Mouse (Mus musculus): Measurements from ENCODE around the gene Ankrd22. TPM values are rescaled to one million over a fixed set of nuclear protein-coding genes. Genes with fewer than 3 reads are reported as not detected.

Ankrd22 gene
- total and polyA plus RNA-seq, 2 experiments from 2014 or later = not detected

DNA sequence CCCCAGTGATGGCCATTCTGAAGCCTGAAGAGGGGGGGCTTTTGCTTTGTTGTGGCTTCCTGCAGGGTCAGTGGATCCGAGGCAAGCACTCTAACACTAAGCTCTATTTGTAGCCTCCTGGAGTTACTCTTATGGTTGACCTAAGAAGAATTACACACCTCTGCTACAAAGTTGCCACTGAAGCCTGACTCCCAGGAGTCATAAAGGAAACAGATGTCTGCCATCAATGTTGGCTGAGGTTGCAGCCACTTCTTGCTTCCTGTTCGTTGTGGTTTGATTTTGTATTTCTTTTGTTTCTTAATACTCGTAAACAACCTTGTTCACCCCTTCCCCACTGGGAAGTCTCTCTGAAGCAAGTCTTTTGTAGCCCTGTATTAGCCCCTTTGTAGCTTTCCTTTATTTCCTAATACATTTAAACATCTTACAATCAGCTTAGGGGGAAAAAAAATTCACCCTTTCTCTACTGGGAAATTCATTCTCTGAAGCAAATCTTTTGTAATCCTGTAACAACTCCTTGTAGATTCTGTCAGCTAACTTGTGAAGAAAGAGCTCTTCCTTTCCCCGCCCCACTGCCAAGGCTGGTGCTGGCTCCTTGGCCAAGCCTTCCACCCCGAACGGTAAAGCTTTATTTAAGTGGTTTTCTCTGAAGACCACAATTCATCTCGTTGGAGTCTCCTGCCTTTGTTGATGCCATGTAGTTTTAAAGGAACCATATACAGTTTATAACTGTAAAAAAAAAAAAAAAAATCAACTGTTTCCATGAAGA, 2.2 kb upstream of the Ankrd22 start:
- no peaks in the 10 kb centered on the region for H3K9me3 ChIP-seq (ENCODE audit: low read length)
- DNase-seq (no peak), ATAC-seq (no peak)
- no peak overlapping the region for H3K4me2 ChIP-seq (ENCODE audit: low read depth)
- H3K27ac ChIP-seq (ENCODE audit: low read depth, low read length) = no peak overlapping the region
- H3K4me3 ChIP-seq (ENCODE audit: low read depth, low read length) = no peak overlapping the region
- H3K27me3 ChIP-seq (ENCODE audit: insufficient read depth, low read length) = no peaks in the 10 kb centered on the region
- no peaks in the 10 kb centered on the region for H3K36me3 ChIP-seq (ENCODE audit: insufficient read depth)
- TF ChIP-seq CTCF (IDR thresholded peaks at IDR 0.05; ENCODE audit: low read depth) = no peak
- H3K4me1 ChIP-seq (ENCODE audit: insufficient read depth) = no peaks in the 10 kb centered on the region
- 36% methylated on average over 7 of the region's 7 CpGs for WGBS
- no peak overlapping the region for H3K9ac ChIP-seq

DNA sequence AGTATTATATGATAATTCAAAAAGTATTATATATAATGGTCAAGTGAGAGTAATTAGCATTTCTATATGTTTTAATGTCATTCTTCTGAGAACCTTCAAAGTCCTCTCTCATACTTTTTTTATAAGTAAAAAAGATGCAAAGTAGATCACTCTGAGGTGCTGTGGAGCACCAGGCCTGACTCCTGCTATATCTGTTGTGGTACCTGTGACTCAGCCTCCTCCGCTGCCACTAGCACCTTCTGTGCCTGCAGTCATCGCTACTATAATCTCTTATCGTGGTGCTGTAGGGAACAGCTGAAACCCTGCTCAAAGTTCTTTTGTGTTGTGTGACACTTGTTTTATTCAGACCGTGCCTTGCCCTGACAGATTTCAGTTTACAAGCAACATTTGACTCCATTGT, 533 bp upstream of the Ankrd22 start:
- Histone ChIP-seq H3K27me3 (ENCODE audit: insufficient read depth, low read length) (no peaks in the 10 kb centered on the region), H3K27ac (ENCODE audit: low read depth, low read length) (no peak overlapping the region), H3K4me3 (ENCODE audit: low read depth, low read length) (no peak overlapping the region), H3K9ac (no peak overlapping the region), H3K4me1 (ENCODE audit: insufficient read depth) (no peaks in the 10 kb centered on the region), H3K4me2 (ENCODE audit: low read depth) (no peak overlapping the region), H3K36me3 (ENCODE audit: insufficient read depth) (no peaks in the 10 kb centered on the region), H3K9me3 (ENCODE audit: low read length) (no peaks in the 10 kb centered on the region)
- no peak for ATAC-seq
- no peak for DNase-seq
- TF ChIP-seq CTCF (IDR thresholded peaks at IDR 0.05; ENCODE audit: low read depth) = no peak
- 68% methylated on average over 4 of the region's 4 CpGs for WGBS

DNA sequence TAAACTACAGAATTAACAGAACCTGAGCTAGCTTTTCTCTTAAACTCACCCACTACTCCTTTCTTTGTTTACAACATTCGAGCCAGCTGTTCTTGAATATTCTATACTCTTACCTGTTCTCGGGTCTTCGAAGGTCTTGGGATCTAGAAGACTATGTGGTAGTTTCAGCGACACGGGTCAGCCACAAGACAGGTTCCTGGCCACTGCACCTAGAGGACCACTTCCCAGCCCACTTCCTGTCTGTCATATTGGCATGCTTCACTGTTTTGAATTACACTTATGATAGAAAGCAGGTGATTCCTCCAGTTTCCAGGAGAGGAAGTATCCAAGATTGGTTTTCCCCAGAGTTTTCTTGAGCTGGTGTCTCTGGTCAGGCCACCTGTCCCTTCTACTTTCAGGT, 3.2 kb downstream of the Ankrd22 start:
- no peak overlapping the region for H3K4me3 ChIP-seq (ENCODE audit: low read depth, low read length)
- TF ChIP-seq CTCF (IDR thresholded peaks at IDR 0.05; ENCODE audit: low read depth) = no peak
- no peaks in the 10 kb centered on the region for H3K27me3 ChIP-seq (ENCODE audit: insufficient read depth, low read length)
- DNase-seq (no peak), ATAC-seq (no peak)
- H3K36me3 ChIP-seq (ENCODE audit: insufficient read depth) = no peaks in the 10 kb centered on the region
- no peak overlapping the region for H3K27ac ChIP-seq (ENCODE audit: low read depth, low read length)
- WGBS = 92% methylated on average over 5 of the region's 5 CpGs
- H3K4me2 ChIP-seq (ENCODE audit: low read depth) = no peak overlapping the region
- H3K9me3 ChIP-seq (ENCODE audit: low read length) = no peaks in the 10 kb centered on the region
- H3K9ac ChIP-seq = no peak overlapping the region
- H3K4me1 ChIP-seq (ENCODE audit: insufficient read depth) = no peaks in the 10 kb centered on the region

GRCm38 (mm10) chr19:34153263-34154144, 12.3 kb downstream of the Ankrd22 start:
- Histone ChIP-seq H3K27ac (ENCODE audit: low read depth, low read length) (no peak overlapping the region), H3K4me2 (ENCODE audit: low read depth) (no peak overlapping the region), H3K36me3 (ENCODE audit: insufficient read depth) (no peaks in the 10 kb centered on the region), H3K27me3 (ENCODE audit: insufficient read depth, low read length) (no peaks in the 10 kb centered on the region), H3K4me3 (ENCODE audit: low read depth, low read length) (no peak overlapping the region), H3K9ac (no peak overlapping the region), H3K4me1 (ENCODE audit: insufficient read depth) (no peaks in the 10 kb centered on the region), H3K9me3 (ENCODE audit: low read length) (no peaks in the 10 kb centered on the region)
- no peak for TF ChIP-seq CTCF (IDR thresholded peaks at IDR 0.05; ENCODE audit: low read depth)
- DNase-seq = no peak
- no peak for ATAC-seq
- 57% methylated on average over 6 of the region's 6 CpGs for WGBS

DNA sequence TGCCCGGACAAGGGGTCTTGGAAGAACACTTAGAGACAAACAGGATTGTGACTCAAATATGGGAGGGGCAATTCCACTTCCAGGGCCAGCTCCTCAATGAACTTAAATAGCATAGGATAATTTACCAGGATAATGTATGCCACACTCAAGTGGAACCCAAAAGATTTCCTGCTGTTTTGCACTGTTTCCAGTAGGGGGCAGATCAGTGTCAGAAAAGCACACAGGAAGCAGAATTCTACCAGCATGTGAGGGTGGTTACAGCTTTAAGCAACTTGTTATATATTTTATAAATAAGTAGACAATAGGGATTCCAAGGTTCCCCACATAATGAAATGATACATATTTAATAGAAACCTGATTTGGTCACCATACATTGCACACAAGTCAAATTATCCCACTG, 13.9 kb downstream of the Ankrd22 start:
- Histone ChIP-seq H3K4me2 (ENCODE audit: low read depth) (no peak overlapping the region), H3K27ac (ENCODE audit: low read depth, low read length) (no peak overlapping the region), H3K4me1 (ENCODE audit: insufficient read depth) (no peaks in the 10 kb centered on the region), H3K9ac (no peak overlapping the region), H3K27me3 (ENCODE audit: insufficient read depth, low read length) (no peaks in the 10 kb centered on the region), H3K4me3 (ENCODE audit: low read depth, low read length) (no peak overlapping the region), H3K36me3 (ENCODE audit: insufficient read depth) (no peaks in the 10 kb centered on the region), H3K9me3 (ENCODE audit: low read length) (no peaks in the 10 kb centered on the region)
- DNase-seq (peak; percentile 2), ATAC-seq (no peak)
- peak; percentile 47 for TF ChIP-seq CTCF (IDR thresholded peaks at IDR 0.05; ENCODE audit: low read depth)
- 83% methylated on average over 1 of the region's 1 CpGs for WGBS

GRCm38 (mm10) chr19:34148421-34148820, 17.4 kb downstream of the Ankrd22 start:
- H3K9ac ChIP-seq = no peak overlapping the region
- WGBS = 87% methylated on average over 4 of the region's 4 CpGs
- no peaks in the 10 kb centered on the region for H3K9me3 ChIP-seq (ENCODE audit: low read length)
- ATAC-seq = no peak
- H3K36me3 ChIP-seq (ENCODE audit: insufficient read depth) = no peaks in the 10 kb centered on the region
- H3K27ac ChIP-seq (ENCODE audit: low read depth, low read length) = no peak overlapping the region
- no peak for TF ChIP-seq CTCF (IDR thresholded peaks at IDR 0.05; ENCODE audit: low read depth)
- no peak for DNase-seq
- no peak overlapping the region for H3K4me2 ChIP-seq (ENCODE audit: low read depth)
- H3K27me3 ChIP-seq (ENCODE audit: insufficient read depth, low read length) = no peaks in the 10 kb centered on the region
- H3K4me3 ChIP-seq (ENCODE audit: low read depth, low read length) = no peak overlapping the region
- no peaks in the 10 kb centered on the region for H3K4me1 ChIP-seq (ENCODE audit: insufficient read depth)

All from forebrain, postnatal 0 days (tissue).